Mouse (Mus musculus): ENCODE data around the gene Slco1c1. TPM values are rescaled to one million over a fixed set of nuclear protein-coding genes. Genes with fewer than 3 reads are reported as not detected.

Gene Slco1c1
- polyA plus RNA-seq, 1 experiment from 2014 or later, result 19.8 TPM

DNA sequence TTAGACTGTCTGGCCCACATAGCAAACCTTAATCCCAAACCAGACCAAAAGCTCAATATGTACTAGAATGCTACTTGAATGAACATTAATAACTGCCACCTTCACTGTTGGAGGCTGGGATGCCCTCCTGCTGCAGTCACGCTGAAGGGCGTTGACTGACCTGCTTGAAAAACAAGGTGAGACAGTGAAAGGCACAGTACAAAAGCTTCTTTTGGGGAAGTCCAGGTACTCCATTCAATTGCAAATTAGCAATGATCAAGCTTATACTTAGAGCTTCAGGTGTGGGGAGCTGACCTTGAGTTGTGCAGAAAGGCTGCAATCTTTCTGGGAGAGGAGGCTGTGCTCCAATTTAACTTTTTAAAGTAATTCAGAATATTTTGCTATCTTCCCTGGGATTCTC is 72.9 kb downstream of the Slco1c1 start:
- Histone ChIP-seq H3K36me3 (no peaks in the 10 kb centered on the region; the same call in 1 of the 2 replicates), H3K27ac (no peak overlapping the region), H3K4me1 (replicated peaks) (no peaks in the 10 kb centered on the region), H3K9ac (no peak overlapping the region), H3K4me3 (no peak overlapping the region), H3K4me2 (no peak overlapping the region), H3K27me3 (no peaks in the 10 kb centered on the region), H3K9me3 (peaks cover 10% of the 10 kb centered on the region)
- 100% methylated on average over 2 of the region's 2 CpGs for WGBS
- no peak for ATAC-seq (ENCODE audit: low FRiP score)

DNA sequence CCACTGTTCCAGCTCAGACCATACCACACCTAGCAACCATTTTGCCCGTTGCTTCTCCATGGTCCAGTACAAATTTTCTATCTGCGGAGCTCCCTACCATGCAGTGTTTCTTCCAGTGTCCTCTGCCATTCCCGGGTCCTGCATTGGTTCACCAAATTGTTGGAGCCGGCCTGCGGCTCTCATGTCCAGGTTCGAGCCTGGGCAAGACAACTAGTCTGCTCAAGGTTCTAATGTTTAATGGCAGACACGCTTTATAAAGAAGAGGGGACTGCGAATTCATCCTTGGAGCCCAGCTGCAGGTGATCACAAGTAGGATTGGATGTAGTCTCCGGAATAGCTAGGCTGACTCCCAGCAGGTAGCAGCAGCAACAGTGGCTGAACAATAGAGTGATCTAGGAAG is 76.8 kb downstream of the Slco1c1 start:
- no peak overlapping the region for H3K4me3 ChIP-seq
- no peaks in the 10 kb centered on the region; the same call in 1 of the 2 replicates for H3K36me3 ChIP-seq
- H3K27me3 ChIP-seq, result no peaks in the 10 kb centered on the region
- 61% methylated on average over 9 of the region's 9 CpGs for WGBS
- ATAC-seq (ENCODE audit: low FRiP score), result no peak
- H3K9ac ChIP-seq, result no peak overlapping the region
- no peaks in the 10 kb centered on the region for H3K4me1 ChIP-seq (replicated peaks)
- peaks cover 10% of the 10 kb centered on the region for H3K9me3 ChIP-seq
- H3K27ac ChIP-seq, result no peak overlapping the region
- no peak overlapping the region for H3K4me2 ChIP-seq

GRCm38 (mm10) chr6:141610702-141611260 is 86.6 kb downstream of the Slco1c1 start:
- 75% methylated on average over 2 of the region's 2 CpGs for WGBS
- no peak overlapping the region for H3K27ac ChIP-seq
- ATAC-seq (ENCODE audit: low FRiP score), result no peak
- H3K4me1 ChIP-seq (replicated peaks), result no peaks in the 10 kb centered on the region
- no peaks in the 10 kb centered on the region for H3K9me3 ChIP-seq
- no peaks in the 10 kb centered on the region for H3K27me3 ChIP-seq
- H3K4me3 ChIP-seq, result no peak overlapping the region
- no peak overlapping the region for H3K4me2 ChIP-seq
- H3K36me3 ChIP-seq, result no peaks in the 10 kb centered on the region
- H3K9ac ChIP-seq, result no peak overlapping the region

- Histone ChIP-seq H3K27me3 (no peaks in the 10 kb centered on the region), H3K4me3 (no peak overlapping the region), H3K27ac (no peak overlapping the region), H3K9me3 (no peaks in the 10 kb centered on the region), H3K9ac (no peak overlapping the region), H3K4me1 (replicated peaks) (no peaks in the 10 kb centered on the region), H3K4me2 (no peak overlapping the region), H3K36me3 (no peaks in the 10 kb centered on the region)
- ATAC-seq (ENCODE audit: low FRiP score), result no peak
Observed at GRCm38 (mm10) chr6:141614017-141614416, 89.8 kb downstream of the Slco1c1 start.

- no peak overlapping the region for H3K9ac ChIP-seq
- no peaks in the 10 kb centered on the region for H3K9me3 ChIP-seq
- WGBS, result 95% methylated on average over 3 of the region's 3 CpGs
- no peaks in the 10 kb centered on the region for H3K27me3 ChIP-seq
- H3K36me3 ChIP-seq, result no peaks in the 10 kb centered on the region
- no peak overlapping the region for H3K27ac ChIP-seq
- no peak for ATAC-seq (ENCODE audit: low FRiP score)
- no peaks in the 10 kb centered on the region for H3K4me1 ChIP-seq (replicated peaks)
- no peak overlapping the region for H3K4me3 ChIP-seq
- no peak overlapping the region for H3K4me2 ChIP-seq
Observed at GRCm38 (mm10) chr6:141615348-141615747, 91.2 kb downstream of the Slco1c1 start.

Other genes with a start within 250 kb of the Slco1c1 start
- not detected in 2 replicates for gene Slco1b2, start 105.2 kb downstream of the Slco1c1 start, polyA plus RNA-seq (2015; fragmentation: Nextera tagmentation; extraction: Ambion mirVana)
- gene Gm5724, start 249.4 kb downstream of the Slco1c1 start, polyA plus RNA-seq (2015; fragmentation: Nextera tagmentation; extraction: Ambion mirVana), result not detected in 2 replicates